Mouse (Mus musculus) left cerebral cortex, postnatal 14 days (tissue): ENCODE results near the gene Nt5c3. TPM values are rescaled to one million over a fixed set of nuclear protein-coding genes. Genes with fewer than 3 reads are reported as not detected.

Experiments used
- DNase-seq, 2 experiments: peaks; one replicate each; pipeline ENCODE4 v3.0.0; 2021 to 2022; ENCODE audit warnings: low spot score in 2 of 2, mixed read lengths in 1 of 2
- intact Hi-C: fragments of 180-260 bp; cut with DNase I; formaldehyde crosslinking; loops from one replicate; pipeline ENCODE4 v1.15.1; 2025
- long read RNA-seq, 2 experiments: library from polyadenylated mRNA; stranded (forward); transcript quantifications; one replicate each; pipeline ENCODE4 v2.0.0; 2021
- total RNA-seq, 2 experiments: library from RNA; stranded (reverse); gene quantifications; 2 replicates each; pipeline ENCODE4 v1.2.3; 2021

Gene Nt5c3
- 10 to 100 TPM; 48.4 to 52.0 TPM for total RNA-seq
- long read RNA-seq, experiment 1, transcript Nt5c3-201 (9 exons, 1,676 nt) = minor isoform, 51 of 119 reads
- long read RNA-seq, experiment 1, transcript Nt5c3-208 (10 exons, 1,067 nt) = major isoform, 62 of 119 reads
- long read RNA-seq, experiment 1, partial matches to known transcripts = 0 of 119 reads
- long read RNA-seq, experiment 1, other reads (novel, unspliced or antisense) = 4 of 119 reads
- long read RNA-seq, experiment 2, transcript Nt5c3-201 (9 exons, 1,676 nt) = major isoform, 33 of 72 reads
- long read RNA-seq, experiment 2, transcript Nt5c3-208 (10 exons, 1,067 nt) = minor isoform, 31 of 72 reads
- long read RNA-seq, experiment 2, partial matches to known transcripts = 2 of 72 reads
- long read RNA-seq, experiment 2, other reads (novel, unspliced or antisense) = 6 of 72 reads

DNA sequence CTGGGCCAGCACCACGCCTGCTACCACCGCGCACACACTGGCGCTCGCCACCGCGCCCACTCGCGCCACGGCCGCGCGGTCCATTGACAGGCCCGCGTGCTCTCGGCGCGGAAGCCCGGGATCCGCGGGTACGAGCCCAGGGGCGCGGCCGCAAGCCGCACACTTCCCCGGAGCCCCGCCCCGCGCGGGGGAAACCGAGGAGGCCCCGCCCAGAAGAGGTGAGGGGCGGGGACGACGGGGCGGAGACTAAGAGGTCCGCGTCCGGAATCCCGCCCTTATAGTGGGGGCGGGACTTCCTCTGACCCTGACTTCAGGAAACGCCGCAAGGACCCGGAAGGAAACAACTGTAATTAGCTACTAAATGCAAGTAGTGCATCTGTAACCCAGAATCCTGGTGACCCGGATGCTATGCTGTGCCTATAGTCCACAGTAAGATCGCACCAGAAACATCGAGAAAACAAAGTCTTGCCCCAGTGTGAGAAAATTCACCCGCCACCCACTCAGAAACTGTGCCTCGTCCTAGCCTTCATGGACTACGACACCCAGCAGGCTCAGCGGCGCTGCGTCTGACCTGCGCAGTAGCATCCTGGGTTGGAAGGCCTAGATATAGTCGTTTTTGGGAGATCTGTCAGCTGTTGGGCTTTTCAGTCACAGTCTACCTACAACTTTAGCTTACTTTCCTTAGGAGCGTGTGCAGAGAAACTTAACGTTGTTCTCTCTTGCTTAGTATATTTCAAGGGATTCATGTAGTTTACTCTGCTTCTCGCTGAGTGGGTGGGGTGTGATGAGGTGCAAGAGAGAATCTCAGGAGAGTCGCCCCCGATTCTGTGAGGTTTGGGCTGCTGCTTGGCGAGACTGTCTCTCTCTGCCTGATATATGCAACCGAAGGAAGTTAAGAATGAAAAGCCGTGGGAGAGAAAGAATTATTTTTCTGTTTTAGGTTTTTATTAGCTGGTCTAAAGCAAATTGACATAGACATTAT lies at the start of gene Nt5c3, which contains the start of gene Vmn1r4:
Gene Nt5c3 (minus strand): TSS at position 207 of the 982 bp plus-strand sequence.
Gene Vmn1r4 (plus strand): TSS at position 290 of the 982 bp plus-strand sequence.
- intact Hi-C loops = no loop called here
- peak; percentile 93 to 96 for DNase-seq

DNA sequence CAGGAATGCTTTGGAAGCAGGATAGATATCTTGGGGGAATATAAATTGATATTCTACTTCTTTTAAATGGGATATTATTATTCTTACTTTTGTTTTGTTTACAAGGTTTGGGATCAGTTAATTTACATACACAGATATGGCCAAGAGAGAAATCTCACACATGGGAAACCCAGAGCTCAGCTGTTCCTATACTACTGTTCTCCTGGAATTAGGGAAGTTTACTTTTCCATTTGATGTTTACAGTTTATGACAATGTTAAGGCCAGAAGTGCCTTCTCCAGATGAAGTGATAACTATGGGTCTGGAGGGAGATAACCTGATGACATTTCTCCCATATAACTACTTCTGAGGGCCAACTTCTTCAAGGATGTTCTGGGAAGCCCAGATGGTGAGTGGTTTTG lies 46.2 kb upstream of the Nt5c3 start, which contains the start of gene Vmn1r5:
Gene Vmn1r5 (plus strand): TSS at position 301 of the 400 bp plus-strand sequence.
- DNase-seq = no peak
- intact Hi-C loops = no loop called here

DNA sequence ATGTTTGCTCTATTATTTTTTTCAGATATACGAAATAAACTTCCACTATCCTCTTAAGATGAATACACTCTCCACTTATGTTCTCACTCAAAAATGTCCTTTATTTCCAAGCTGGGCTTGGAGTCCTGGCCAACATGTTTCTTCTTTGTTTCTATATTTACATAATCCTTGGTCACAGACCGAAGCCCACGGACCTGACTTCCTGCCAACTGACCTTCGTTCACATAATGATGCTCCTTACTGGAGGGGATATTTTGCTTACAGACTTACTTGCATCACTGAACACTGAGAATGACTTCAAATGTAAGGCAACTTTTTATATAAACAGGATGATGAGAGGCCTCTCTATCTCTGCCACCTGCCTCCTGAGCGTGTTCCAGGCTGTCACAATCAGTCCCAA lies 32.7 kb upstream of the Nt5c3 start:
- intact Hi-C loops = no loop called here
- no peak for DNase-seq

DNA sequence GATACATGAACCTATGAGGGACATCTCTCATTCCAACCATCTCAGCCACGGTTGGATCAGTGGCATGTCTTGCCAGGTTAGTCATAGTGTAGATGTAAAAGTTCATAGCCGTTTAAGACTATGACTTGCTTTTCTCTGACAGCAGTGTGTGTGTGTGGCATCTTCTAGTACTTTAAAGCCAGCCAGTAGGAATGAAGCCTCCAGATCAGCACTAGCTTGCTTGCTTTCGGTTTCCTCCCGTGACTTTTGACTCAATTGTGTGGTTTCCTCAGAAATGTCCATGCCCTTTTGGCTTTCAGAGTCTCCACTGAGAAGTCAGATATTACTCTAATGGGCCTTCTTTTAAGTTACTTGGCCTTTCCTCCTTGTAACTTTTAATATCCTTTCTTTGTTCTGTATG lies 10.6 kb upstream of the Nt5c3 start:
- no peak for DNase-seq
- intact Hi-C loops = no loop called here

DNA sequence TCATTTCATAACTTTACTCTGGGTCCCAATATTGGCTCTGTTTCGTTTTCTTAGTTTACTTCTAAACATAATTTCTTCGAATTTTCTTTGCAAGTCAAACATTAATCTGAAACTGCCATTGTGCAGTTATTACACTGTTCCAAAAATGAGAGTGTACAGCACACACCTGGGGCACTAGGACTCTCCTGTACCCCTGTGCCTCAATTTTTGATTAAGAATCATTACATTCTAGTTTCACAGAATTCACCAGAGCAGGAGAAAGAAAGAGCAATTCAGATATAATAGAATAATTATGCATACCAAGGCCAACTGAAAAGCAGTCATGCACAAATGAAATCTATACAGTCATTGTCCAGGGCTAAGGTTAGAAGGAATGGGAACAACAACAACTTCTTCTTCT lies 8.7 kb upstream of the Nt5c3 start:
- intact Hi-C loops = no loop called here

DNA sequence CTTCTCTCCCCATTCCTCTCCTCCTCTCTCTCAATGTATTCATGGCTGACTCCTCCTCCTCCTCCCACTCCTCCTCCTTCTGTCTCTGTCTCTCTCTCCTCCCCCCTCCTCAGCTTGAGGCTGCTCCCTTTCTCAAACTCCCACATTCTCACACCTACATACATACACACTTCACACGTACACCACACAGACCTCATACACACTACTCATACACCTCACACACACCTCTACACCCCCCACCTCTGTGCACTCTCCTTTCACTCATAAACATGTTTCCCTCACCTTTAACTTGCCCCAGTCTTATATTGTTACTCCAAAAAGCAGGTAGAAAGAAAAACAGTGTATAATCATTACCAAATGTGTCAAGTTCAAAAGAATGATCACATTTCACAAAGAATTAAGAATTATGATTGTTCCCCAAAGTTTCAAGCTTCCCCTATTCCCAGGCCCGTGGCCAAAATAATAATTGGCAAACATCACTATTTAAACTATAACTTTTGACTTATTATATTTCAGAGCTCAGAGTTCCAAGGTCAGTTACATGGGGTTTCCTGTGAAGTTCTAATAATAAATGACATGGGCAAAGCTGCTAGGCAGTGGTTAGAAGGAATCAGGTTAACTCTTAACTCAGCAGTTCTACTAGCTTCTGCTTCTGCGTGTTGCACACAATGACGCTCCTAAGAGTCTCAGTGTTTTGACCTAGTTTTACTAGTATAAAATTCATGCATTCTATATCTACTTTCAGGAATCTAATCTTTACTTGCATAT lies 8.1 kb upstream of the Nt5c3 start:
- intact Hi-C loops = no loop called here
- no peak for DNase-seq

More for the DNA sequence above, 8.7 kb upstream of the Nt5c3 start:
- DNase-seq = no peak

DNA sequence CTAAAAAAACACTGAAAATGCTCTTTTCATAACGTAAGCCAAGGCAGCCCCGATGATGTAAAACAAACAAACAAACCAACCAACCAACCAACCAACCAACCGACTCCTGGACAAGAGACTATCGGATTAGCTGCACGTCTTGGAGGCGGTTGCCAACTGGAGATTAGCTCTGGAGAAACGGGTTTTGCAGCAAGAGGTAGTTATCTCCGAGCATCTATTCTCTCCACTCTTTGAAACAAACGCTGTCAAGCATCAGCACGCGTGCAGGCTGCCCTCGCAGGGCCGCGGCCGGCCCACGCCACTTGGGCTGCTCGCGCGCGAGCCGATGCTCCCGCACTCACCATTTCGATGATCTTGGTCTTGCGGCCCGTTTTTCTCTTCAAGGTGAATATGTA lies 404 bp downstream of the Nt5c3 start:
- DNase-seq = no peak
- intact Hi-C loops = no loop called here

DNA sequence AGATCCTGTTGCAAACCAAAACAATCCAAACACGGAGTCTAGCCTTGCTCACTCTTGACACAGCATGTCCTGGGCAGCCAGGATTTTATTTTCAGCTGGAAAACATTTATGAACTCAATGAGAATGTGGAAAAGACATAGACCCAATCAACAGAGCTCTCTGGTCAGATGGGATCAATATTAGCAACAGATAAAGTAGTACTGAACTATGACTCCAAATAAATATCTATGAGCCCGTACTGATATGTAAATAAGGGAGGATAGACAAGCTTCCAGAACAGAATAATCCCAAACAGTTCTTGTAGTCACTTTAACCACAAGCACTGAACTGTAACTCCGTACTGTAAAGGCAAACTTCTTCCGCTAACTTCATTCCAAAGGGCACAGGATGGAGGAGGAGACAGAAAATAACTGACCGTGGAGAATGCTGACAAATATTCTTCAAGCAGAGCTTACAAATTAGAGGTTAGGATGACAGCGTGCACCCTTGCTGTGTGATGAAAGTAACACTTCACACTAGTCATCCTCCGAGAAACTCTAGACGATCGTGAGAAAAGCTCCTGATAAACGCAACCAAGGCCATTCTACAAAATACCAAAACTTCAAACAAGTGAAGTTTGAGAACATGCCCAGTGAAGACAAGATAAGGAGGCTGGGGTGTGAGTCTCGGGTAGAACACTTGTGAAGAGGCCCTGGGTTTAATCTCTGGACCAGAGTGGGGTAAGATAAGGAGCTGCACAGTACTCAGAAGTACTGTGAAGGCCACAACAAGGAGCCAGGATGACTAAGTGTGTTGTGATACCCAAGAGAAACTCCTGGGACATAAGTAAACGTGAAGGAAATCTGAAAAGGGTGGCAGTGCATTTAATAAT lies 3.3 kb downstream of the Nt5c3 start:
- intact Hi-C loops = no loop called here
- DNase-seq = no peak

DNA sequence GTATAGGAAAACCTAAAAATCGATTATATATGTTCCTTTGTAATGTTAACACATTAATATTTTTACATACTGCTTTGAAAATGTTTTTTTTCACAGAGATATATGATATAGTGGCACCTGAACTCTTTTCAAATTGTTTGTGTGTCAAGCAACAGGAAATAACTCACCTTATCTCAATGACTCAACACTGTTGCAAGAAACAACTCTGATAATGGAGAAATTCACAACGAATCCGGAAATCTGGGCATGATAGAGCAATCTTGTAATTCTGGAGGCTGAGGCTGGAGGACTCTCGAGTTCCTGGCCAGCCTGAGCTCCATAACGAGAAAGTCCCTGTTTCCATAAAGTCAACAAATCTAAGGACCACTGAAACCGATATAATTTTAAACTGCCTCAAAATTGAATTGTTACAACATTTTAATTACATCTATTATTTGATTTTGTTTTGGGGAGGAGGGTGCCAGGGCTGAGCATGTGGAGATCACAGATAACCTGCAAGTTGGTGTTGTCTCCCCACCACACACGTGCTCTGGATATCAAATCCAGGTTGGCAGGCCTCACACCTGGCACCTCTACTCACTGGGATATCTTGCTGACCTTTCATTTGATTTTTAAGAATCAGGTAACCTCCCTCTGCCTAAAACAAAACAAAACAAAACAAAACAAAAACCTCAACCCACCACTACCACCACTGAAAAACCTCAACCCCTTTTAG lies 4.2 kb downstream of the Nt5c3 start:
- intact Hi-C loops = no loop called here
- no peak for DNase-seq

DNA sequence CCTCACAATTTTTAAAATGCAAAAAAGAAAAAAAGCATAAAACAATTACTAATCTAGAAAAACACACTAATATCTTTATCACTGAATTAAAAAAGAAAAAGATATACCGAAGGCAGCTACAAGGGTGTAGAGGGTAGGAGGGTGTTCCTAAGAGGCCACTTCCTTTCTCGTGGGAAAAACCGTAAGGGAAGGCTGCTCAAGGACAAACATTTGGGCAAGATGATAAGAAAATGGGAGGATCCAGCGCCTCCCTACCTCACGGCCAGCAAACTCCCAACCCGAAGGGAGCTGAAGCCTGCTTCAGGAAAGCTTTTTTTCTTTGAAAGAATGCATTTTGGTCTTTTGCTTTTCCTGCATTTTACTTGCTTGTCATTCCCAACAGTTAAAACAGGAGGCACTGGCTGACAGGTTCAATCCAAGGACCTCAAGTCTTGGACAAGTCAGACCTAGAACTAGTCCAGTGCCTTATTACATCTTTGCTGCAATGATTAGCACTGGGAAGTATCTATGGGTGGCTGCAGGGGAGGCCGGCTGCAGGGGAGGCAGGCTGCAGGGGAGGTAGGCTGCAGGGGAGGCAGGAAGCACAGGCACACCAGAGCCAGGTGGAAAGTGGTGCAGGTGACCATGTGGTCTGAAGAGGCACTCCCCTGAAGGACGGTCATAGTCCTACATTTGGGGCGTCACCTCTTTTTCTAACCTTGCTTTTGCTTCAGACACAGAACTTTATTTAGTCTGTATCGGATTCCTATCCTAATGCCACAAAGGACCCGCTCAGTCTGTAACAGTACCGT lies 6.0 kb downstream of the Nt5c3 start:
- no peak for DNase-seq
- intact Hi-C loops = no loop called here

DNA sequence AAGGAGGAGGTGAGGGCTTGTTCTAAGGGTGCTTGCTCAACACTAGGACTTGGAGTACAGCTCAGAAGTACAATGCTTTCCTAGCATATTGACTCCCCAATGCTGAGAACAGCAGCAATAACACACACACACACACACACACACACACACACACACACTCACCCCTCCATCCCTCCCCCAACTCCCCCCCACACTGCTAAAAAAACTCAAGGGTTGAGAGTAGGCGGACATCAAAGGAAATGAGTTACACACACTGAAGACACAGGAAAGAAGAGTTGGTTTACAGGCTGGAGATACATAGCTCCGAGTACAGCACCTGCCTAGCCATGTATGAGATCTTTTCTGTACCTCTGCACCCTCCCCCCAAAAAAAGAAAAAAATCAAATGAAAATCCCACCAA lies 7.5 kb downstream of the Nt5c3 start:
- no peak for DNase-seq
- intact Hi-C loops = no loop called here

DNA sequence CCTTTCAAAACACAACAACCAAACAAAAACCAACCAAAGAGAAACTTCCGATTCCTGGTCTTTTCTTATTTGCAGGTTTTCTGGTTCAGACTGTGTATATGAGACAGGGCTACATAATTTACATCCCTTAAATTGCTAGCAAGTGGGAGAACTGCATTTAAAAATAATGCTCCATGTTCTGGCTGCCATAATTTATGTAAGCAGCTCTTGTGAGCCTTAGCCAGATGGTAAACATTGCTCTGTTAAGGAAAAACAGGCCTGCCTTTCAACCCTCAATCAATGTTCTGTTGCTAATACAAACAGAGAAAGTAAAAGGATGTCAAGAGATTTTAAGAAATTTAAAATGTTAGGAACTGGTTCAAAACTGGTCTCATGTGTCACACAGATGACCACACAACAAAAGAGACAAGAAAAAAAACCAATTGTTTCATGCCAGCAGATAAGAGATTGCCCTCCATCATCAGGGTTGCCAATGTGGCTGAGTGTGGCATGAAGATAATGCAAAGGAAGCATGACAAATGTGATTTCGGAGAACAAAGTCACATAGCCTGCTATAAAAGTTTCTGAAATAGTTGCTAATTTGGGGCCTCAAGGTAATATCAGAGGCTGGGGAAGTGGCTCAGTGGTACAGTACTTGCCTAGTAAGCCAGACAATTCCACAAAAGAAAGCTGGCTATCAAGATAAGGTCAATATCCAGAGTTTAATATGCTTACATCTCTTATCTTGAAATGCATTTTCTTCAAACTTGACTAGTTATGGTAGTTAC lies 10.5 kb downstream of the Nt5c3 start:
- DNase-seq = peak in 1 of 2 experiments; percentile 42
- intact Hi-C loops = no loop called here

DNA sequence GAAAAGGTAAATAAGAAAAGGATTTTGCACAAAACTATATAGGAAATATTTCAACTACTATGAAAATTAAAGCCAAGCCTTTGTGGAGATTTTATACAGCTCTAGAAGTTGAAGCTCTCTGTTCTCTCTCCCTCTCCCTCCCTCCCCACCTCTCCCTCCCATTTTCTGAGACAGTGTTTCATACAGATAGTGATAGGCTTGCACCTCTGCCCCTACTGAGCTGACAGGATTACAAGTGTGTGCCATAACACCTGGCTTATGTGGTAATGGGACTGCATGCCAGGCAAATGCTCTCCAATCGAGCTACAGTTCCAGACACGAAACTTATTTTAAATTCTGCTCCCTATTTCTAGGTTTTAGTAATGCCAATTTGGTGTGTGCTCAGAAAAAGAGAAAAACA lies 12.8 kb downstream of the Nt5c3 start:
- intact Hi-C loops = no loop called here
- DNase-seq = no peak

DNA sequence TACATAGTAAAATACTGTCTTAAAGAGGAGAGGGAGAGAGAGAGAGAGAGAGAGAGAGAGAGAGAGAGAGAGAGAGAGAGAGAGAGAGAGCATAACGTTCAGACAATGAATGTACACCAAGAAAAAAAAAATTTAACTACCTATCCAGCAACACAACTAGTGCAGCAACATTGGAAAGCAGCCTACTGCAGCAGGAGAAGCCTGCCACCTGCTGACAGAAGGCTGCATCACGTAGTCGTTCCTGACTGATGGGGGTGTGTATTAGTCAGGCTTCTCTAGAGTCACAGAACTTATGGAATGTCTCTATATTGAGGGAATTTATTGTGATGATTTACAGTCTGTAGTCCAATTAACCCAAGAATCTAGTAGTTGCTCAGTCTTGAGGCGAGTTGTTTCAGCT lies 14.8 kb downstream of the Nt5c3 start:
- DNase-seq = peak; percentile 74 to 75
- intact Hi-C loops = loop anchor here (2.0 kb wide), 1 partner anchor 100 kb away; no protein-coding TSS in a partner anchor

DNA sequence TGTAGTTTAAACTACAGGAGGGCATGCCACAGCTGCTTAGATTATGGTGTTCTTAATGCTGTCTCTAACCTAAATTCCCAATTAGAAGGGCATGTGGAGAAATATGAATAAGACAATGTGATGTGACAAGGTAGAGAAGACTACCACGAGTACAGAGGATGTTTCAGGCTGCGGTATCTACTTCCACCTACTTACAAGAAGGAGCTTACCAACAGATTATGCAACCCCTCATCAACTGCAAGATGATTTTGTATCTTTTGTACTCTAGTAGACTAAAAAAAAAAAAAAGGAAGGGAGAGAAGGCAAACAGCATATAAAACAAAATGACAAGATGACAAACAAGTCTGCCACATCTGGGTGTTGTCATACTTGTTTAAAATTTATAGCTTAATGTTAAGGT lies 15.3 kb downstream of the Nt5c3 start:
- DNase-seq = no peak
- intact Hi-C loops = loop anchor here (2.0 kb wide), 1 partner anchor 100 kb away; no protein-coding TSS in a partner anchor

DNA sequence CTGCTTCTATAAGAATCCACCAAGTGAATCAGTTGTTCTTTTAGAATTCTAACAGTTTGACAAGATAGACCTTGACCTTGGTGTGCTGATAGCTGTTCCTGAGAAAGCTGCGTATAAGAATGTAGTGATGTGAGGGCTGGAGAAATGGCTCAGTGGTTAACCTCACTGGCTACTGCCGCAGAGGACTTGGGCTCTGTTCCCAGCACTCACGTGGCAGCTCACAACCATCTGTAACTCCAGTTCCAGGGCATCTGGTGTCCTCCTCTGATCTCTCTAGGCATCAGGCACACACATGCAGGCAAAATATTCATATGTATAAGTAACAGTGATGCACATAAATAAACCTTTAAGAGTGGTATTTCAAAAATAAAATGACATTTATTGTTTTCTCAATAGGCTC lies 15.8 kb downstream of the Nt5c3 start:
- intact Hi-C loops = loop anchor here (2.0 kb wide), 1 partner anchor 99 kb away; no protein-coding TSS in a partner anchor
- no peak for DNase-seq
